Mouse (Mus musculus): Measurements from ENCODE around the gene Cap1. TPM values are rescaled to one million over a fixed set of nuclear protein-coding genes. Genes with fewer than 3 reads are reported as not detected.

The Cap1 gene
- total and polyA plus RNA-seq, 2 experiments from 2014 or later = 20.6 to 59.6 TPM

DNA sequence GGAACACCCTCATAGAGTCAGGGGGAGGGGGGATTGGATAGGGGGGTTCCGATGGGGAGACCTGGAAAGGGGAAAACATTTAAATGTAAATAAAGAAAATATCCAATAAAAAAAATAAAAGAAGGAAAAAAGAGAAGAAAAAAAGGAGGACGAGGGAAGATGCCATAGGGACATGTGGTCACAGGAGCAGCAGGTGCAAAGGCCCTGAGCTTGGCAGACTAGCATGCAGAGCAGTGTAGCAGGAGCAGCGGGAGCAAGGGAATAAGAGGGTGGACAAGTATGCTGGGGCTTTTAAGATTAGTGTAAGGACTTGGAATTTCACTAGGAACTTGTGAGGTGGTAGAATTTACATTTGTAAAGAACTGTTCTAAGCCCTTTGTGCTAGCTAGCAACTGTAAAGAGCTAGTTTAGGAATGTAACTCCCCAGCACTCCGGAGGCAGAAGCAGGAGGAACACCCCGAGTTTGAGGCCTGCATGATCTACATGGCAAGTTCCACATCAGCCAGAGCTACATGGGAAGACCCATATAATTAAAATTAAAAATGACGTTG lies 48.6 kb downstream of the Cap1 start:
- WGBS = 68% methylated on average over 6 of the region's 6 CpGs
- Histone ChIP-seq H3K9ac (replicated peaks; ENCODE audit: low read depth, low read length) (0 out of 2 replicates have a peak overlapping the region, but pooled peaks have one; percentile 65), H3K27me3 (ENCODE audit: control insufficient read depth, insufficient read depth, low read length) (no peaks in the 10 kb centered on the region), H3K4me1 (ENCODE audit: control insufficient read depth, insufficient read depth) (peaks cover 13% of the 10 kb centered on the region), H3K27ac (ENCODE audit: low read depth) (no peak overlapping the region), H3K36me3 (replicated peaks; ENCODE audit: control insufficient read depth, insufficient read depth, low read length) (0 out of 2 replicates have a peak, but pooled peaks cover 6% of the 10 kb centered on the region), H3K4me3 (ENCODE audit: low read depth, low read length) (no peak overlapping the region), H3K9me3 (replicated peaks; ENCODE audit: control insufficient read depth, low read length) (0 out of 2 replicates have a peak, but pooled peaks cover 3% of the 10 kb centered on the region), H3K4me2 (ENCODE audit: low read depth, low read length) (no peak overlapping the region)
- TF ChIP-seq CTCF (IDR thresholded peaks at IDR 0.05; ENCODE audit: low read depth) (no peak), EP300 (IDR thresholded peaks at IDR 0.05; ENCODE audit: low read depth) (no peak)
- no peak for ATAC-seq (ENCODE audit: insufficient read depth, low read depth)
- DNase-seq (ENCODE audit: low spot score) = no peak

DNA sequence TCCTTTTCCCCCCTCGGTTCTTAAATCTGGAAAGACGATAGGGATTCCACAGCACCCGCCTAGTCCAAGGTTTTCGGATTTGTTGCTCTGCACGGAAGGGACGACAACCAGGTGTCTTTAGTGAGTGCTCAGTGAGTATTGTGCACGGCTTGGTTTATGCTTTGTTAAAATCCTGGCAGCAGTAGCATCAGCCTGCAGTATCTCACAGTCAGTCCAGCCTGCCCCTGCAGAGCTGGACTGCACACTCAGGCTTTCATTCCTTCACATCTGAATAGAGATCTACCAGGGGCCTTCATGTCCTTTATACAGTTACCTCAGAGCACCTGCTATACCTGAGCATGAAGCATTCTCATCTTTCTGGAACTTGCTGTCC lies 49.5 kb downstream of the Cap1 start:
- TF ChIP-seq CTCF (IDR thresholded peaks at IDR 0.05; ENCODE audit: low read depth) (no peak), EP300 (IDR thresholded peaks at IDR 0.05; ENCODE audit: low read depth) (no peak)
- Histone ChIP-seq H3K9ac (replicated peaks; ENCODE audit: low read depth, low read length) (peak overlapping the region; percentile 65), H3K27me3 (ENCODE audit: control insufficient read depth, insufficient read depth, low read length) (no peaks in the 10 kb centered on the region), H3K4me3 (ENCODE audit: low read depth, low read length) (peak overlapping the region; percentile 72), H3K4me2 (ENCODE audit: low read depth, low read length) (peak overlapping the region; percentile 87), H3K4me1 (ENCODE audit: control insufficient read depth, insufficient read depth) (peaks cover 13% of the 10 kb centered on the region), H3K27ac (ENCODE audit: low read depth) (peak overlapping the region; percentile 54), H3K36me3 (replicated peaks; ENCODE audit: control insufficient read depth, insufficient read depth, low read length) (no peaks in the 10 kb centered on the region), H3K9me3 (replicated peaks; ENCODE audit: control insufficient read depth, low read length) (no peaks in the 10 kb centered on the region)
- peak; percentile 22; the same call in 1 of the 2 replicates for ATAC-seq (ENCODE audit: insufficient read depth, low read depth)
- no peak for DNase-seq (ENCODE audit: low spot score)
- 0% methylated on average over 7 of the region's 7 CpGs for WGBS

DNA sequence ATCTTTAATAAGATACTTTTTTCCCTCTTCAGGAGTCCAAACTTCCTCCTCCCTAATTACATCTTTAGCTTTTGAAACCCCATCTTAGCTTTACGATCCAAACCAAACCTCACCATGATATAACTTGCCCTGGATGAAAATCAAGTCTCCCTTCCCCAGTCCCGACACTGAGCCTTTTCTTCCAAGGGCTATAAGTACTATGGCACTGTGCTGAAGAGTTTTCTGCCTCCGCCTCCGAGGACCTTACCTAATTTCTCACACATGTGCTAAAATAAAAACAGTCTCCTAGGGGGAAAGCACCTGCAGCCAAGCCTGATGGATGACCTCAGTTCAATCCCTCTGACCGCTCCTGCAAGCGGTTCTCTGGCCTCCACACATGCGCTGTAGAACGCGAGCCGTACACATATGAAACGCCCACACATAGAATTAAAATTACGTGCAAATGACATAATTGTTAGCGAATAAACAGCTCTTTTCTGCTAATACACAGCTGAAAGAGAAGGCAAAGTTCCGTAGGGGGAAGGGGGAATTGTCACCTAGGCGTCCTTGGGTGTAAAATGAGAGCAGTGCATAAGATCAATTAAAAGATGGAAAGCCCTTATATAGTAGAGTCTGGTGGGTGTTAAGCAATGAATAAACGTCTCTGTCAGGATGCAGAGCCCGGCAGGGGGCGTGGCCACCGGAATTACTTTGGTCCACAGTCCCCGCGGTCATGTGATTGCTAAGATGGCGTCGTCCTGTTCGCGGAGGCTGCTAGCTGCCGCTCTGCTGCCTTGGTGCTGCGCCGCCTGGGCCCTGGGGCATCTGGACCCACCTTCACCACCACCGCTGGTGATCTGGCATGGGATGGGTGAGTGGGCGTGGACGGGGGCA lies 50.1 kb downstream of the Cap1 start, which contains the start of gene Ppt1:
Ppt1 (plus strand) TSS at position 713 of the 873 bp plus-strand sequence.
- Histone ChIP-seq H3K9ac (replicated peaks; ENCODE audit: low read depth, low read length) (peak within 1 kb of the TSS; percentile 65), H3K9me3 (replicated peaks; ENCODE audit: control insufficient read depth, low read length) (no peaks in the 10 kb centered on the region), H3K27ac (ENCODE audit: low read depth) (peak within 1 kb of the TSS; percentile 54), H3K4me3 (ENCODE audit: low read depth, low read length) (peak within 1 kb of the TSS; percentile 72), H3K27me3 (ENCODE audit: control insufficient read depth, insufficient read depth, low read length) (no peaks in the 10 kb centered on the region), H3K4me2 (ENCODE audit: low read depth, low read length) (peak within 1 kb of the TSS; percentile 87), H3K4me1 (ENCODE audit: control insufficient read depth, insufficient read depth) (peaks cover 13% of the 10 kb centered on the region), H3K36me3 (replicated peaks; ENCODE audit: control insufficient read depth, insufficient read depth, low read length) (no peaks in the 10 kb centered on the region)
- TF ChIP-seq CTCF (IDR thresholded peaks at IDR 0.05; ENCODE audit: low read depth) (peak; percentile 29), EP300 (IDR thresholded peaks at IDR 0.05; ENCODE audit: low read depth) (no peak)
- peak; percentile 89 for DNase-seq (ENCODE audit: low spot score)
- peak; percentile 92 for ATAC-seq (ENCODE audit: insufficient read depth, low read depth)
- WGBS = 4% methylated on average over 31 of the region's 31 CpGs

DNA sequence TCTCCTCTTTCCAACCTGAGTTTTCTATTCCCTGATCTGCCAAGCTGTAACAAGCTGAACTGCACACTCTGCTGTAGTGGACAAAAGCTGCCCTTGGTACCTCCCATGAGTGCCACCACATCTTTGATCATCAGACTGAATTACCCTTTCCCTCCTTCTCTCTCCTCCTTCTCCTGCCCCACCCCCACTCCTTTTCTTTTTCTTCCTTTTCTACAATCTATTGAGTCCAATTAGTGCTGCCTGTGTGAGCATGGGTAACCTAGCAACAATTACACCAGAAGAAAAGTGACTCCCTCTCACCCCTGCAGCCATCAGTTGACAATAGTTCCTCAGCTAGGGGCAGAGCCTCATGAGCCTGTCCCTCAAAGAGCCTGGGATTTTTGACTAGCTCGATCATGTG lies 54.0 kb downstream of the Cap1 start:
- no peak for ATAC-seq (ENCODE audit: insufficient read depth, low read depth)
- no peak overlapping the region for H3K4me2 ChIP-seq (ENCODE audit: low read depth, low read length)

DNA sequence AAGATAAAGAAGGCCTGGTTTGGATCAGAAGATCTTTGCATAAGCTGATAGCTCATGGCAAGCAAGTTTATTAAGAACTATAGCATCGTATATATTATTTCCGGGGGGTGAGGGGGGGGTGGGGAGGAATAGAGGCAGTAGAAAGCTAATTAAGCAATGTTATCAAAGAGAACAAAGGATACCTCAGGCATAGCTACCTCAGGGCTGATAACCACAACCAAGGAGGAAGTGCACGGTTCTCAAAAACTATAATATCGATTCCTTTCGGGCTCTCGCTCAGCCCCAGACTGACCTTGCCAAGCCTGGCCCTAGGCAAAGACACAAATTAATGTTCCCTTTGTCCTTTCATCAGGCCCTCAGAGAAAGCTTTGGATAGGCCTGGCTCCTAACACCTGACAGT lies 56.5 kb downstream of the Cap1 start:
- TF ChIP-seq EP300 (IDR thresholded peaks at IDR 0.05; ENCODE audit: low read depth) (no peak), CTCF (IDR thresholded peaks at IDR 0.05; ENCODE audit: low read depth) (no peak)
- H3K27me3 ChIP-seq (ENCODE audit: control insufficient read depth, insufficient read depth, low read length) = no peaks in the 10 kb centered on the region
- ATAC-seq (ENCODE audit: insufficient read depth, low read depth) (no peak), DNase-seq (ENCODE audit: low spot score) (no peak)
- H3K9me3 ChIP-seq (replicated peaks; ENCODE audit: control insufficient read depth, low read length) = no peaks in the 10 kb centered on the region
- 91% methylated on average over 6 of the region's 6 CpGs for WGBS
- H3K4me3 ChIP-seq (ENCODE audit: low read depth, low read length) = no peak overlapping the region
- H3K36me3 ChIP-seq (replicated peaks; ENCODE audit: control insufficient read depth, insufficient read depth, low read length) = no peaks in the 10 kb centered on the region
- no peak overlapping the region for H3K4me2 ChIP-seq (ENCODE audit: low read depth, low read length)
- 0 out of 2 replicates have a peak, but pooled peaks cover 3% of the 10 kb centered on the region for H3K4me1 ChIP-seq (ENCODE audit: control insufficient read depth, insufficient read depth)
- H3K27ac ChIP-seq (ENCODE audit: low read depth) = no peak overlapping the region
- H3K9ac ChIP-seq (replicated peaks; ENCODE audit: low read depth, low read length) = no peak overlapping the region

More for the DNA sequence above, 54.0 kb downstream of the Cap1 start:
- WGBS = 81% methylated on average over 1 of the region's 1 CpGs
- DNase-seq (ENCODE audit: low spot score) = no peak
- no peaks in the 10 kb centered on the region for H3K9me3 ChIP-seq (replicated peaks; ENCODE audit: control insufficient read depth, low read length)
- H3K27ac ChIP-seq (ENCODE audit: low read depth) = no peak overlapping the region
- H3K9ac ChIP-seq (replicated peaks; ENCODE audit: low read depth, low read length) = no peak overlapping the region
- peaks cover 8% of the 10 kb centered on the region for H3K4me1 ChIP-seq (ENCODE audit: control insufficient read depth, insufficient read depth)
- no peak for TF ChIP-seq CTCF (IDR thresholded peaks at IDR 0.05; ENCODE audit: low read depth)
- TF ChIP-seq EP300 (IDR thresholded peaks at IDR 0.05; ENCODE audit: low read depth) = no peak
- no peaks in the 10 kb centered on the region for H3K27me3 ChIP-seq (ENCODE audit: control insufficient read depth, insufficient read depth, low read length)
- no peaks in the 10 kb centered on the region for H3K36me3 ChIP-seq (replicated peaks; ENCODE audit: control insufficient read depth, insufficient read depth, low read length)
- H3K4me3 ChIP-seq (ENCODE audit: low read depth, low read length) = no peak overlapping the region

Data from heart, postnatal 0 days (tissue).